Mouse (Mus musculus) myocyte (in vitro differentiated cells): ENCODE results near the gene Rad51c.

Experiments used
- E2F4 ChIP-seq: IDR thresholded peaks from one replicate; pipeline ENCODE4 v1.6.1; 2011; ENCODE audit warnings: mild to moderate bottlenecking, control low read depth, moderate library complexity; ENCODE audit not compliant: insufficient read depth
- MYOG ChIP-seq, 3 experiments: IDR thresholded peaks; one replicate each; pipeline ENCODE4 v1.6.1; 2011; ENCODE audit warnings: control low read depth in 2 of 3, low read depth in 2 of 3, mild to moderate bottlenecking in 2 of 3; ENCODE audit not compliant: insufficient read length in 2 of 3, control insufficient read depth in 1 of 3, insufficient read depth in 1 of 3
- POLR2A ChIP-seq: IDR thresholded peaks from one replicate; pipeline ENCODE4 v1.6.1; 2011; ENCODE audit warnings: low read depth, mild to moderate bottlenecking, control low read depth, moderate library complexity; ENCODE audit not compliant: insufficient read length
- POLR2AphosphoS2 ChIP-seq: IDR thresholded peaks from one replicate; pipeline ENCODE4 v1.6.1; 2011; ENCODE audit warnings: low read depth, control low read depth; ENCODE audit not compliant: insufficient read length

- TF ChIP-seq POLR2AphosphoS2 (no peak), POLR2A (no peak), E2F4 (no peak), MYOG (IDR thresholded peaks at IDR 0.05; ENCODE audit: control insufficient read depth in 1 of 3, insufficient read depth in 1 of 3, insufficient read length in 2 of 3, low read depth in 2 of 3) (no peak)
Measured at GRCm38 (mm10) chr11:87357317-87358300, 47.1 kb downstream of the Rad51c start.
